ENCODE assay signal across 8 mouse cellular contexts in genomic region chr15:100494647-100495046, GRCm38 (mm10). TPM values are rescaled to one million over a fixed set of nuclear protein-coding genes. Genes with fewer than 3 reads are reported as not detected.
A peak's percentile ranks its signal among the peaks of the same experiment; 100 is the strongest.
DNase-seq lines count a peak whose midpoint lies in the region; ATAC-seq lines count a peak whose summit lies in the region.

No protein-coding gene starts in this region.

- ATAC-seq in embryonic facial prominence, embryonic 14.5 days (ENCODE audit: low read depth), result peak; percentile 85
- peak; percentile 76 for ATAC-seq in intestine, embryonic 15.5 days
- ATAC-seq in megakaryocyte progenitor cell, adult 5-6 weeks (replicated peaks; ENCODE audit: poor library complexity), result peak; percentile 48; the same call in 1 of the 2 replicates
- ATAC-seq in monocyte, adult 5-6 weeks (replicated peaks; ENCODE audit: insufficient number of reproducible peaks, low FRiP score, low TSS enrichment, poor library complexity, severe bottlenecking), result no peak; the same call in 1 of the 2 replicates

- H3K9me3 ChIP-seq in embryonic facial prominence, embryonic 14.5 days (ENCODE audit: control insufficient read depth, low read length), result no peaks in the 10 kb centered on the region
- H3K9me3 ChIP-seq in intestine, embryonic 15.5 days, result no peaks in the 10 kb centered on the region

- peaks cover 38% of the 10 kb centered on the region for H3K4me1 ChIP-seq in embryonic facial prominence, embryonic 14.5 days (ENCODE audit: control insufficient read depth, insufficient read depth, low read length)
- H3K4me1 ChIP-seq in intestine, embryonic 15.5 days (replicated peaks), result peaks cover 23% of the 10 kb centered on the region

- no peaks in the 10 kb centered on the region for H3K36me3 ChIP-seq in embryonic facial prominence, embryonic 14.5 days (ENCODE audit: control insufficient read depth, insufficient read depth, low read length)
- no peaks in the 10 kb centered on the region for H3K36me3 ChIP-seq in intestine, embryonic 15.5 days

- peak; percentile 36 for DNase-seq in layer of hippocampus, adult 11-12 months (ENCODE audit: low spot score)
- no peak for DNase-seq in layer of hippocampus, postnatal 25 days (ENCODE audit: extremely low spot score in 1 of 2, low spot score in 1 of 2)
- peak; percentile 76 for DNase-seq in R1 (ENCODE audit: low read depth, low spot score)
- DNase-seq in embryonic facial prominence, embryonic 14.5 days (ENCODE audit: low spot score), result peak; percentile 79
- no peak for DNase-seq in ovary, postnatal 14 days (ENCODE audit: low spot score)

- WGBS in embryonic facial prominence, embryonic 14.5 days, result 2% methylated on average over 26 of the region's 29 CpGs
- under 1% methylated on average over 27 of the region's 29 CpGs for WGBS in intestine, embryonic 15.5 days

- H3K4me3 ChIP-seq in embryonic facial prominence, embryonic 14.5 days (ENCODE audit: low read depth, low read length), result peak overlapping the region; percentile 90
- peak overlapping the region; percentile 88 for H3K4me3 ChIP-seq in intestine, embryonic 15.5 days (replicated peaks)

- H3K9ac ChIP-seq in embryonic facial prominence, embryonic 14.5 days (ENCODE audit: low read depth, low read length), result peak overlapping the region; percentile 93
- H3K9ac ChIP-seq in intestine, embryonic 15.5 days, result peak overlapping the region; percentile 94

- H3K4me2 ChIP-seq in embryonic facial prominence, embryonic 14.5 days (ENCODE audit: low read depth, low read length), result peak overlapping the region; percentile 94
- peak overlapping the region; percentile 91 for H3K4me2 ChIP-seq in intestine, embryonic 15.5 days (replicated peaks)

- no peaks in the 10 kb centered on the region for H3K27me3 ChIP-seq in embryonic facial prominence, embryonic 14.5 days (replicated peaks; ENCODE audit: control insufficient read depth, insufficient read depth, low read length)
- H3K27me3 ChIP-seq in intestine, embryonic 15.5 days (replicated peaks), result no peaks in the 10 kb centered on the region

- peak overlapping the region; percentile 94 for H3K27ac ChIP-seq in embryonic facial prominence, embryonic 14.5 days (replicated peaks; ENCODE audit: low read depth, low read length)
- H3K27ac ChIP-seq in intestine, embryonic 15.5 days, result peak overlapping the region; percentile 92

RNA-seq across cellular contexts. Expression of gene Csrnp2, which starts 0.6 kb away (rescaled TPM):
- total RNA-seq in layer of hippocampus, postnatal 25 days (2021), result 10 to 100 TPM; 27.0 to 27.9 TPM
- polyA plus RNA-seq in embryonic facial prominence, embryonic 14.5 days (2014; fragmentation: Nextera tagmentation; extraction: Ambion mirVana), result 15.5 and 17.3 TPM in 2 replicates
- 7.7 and 8.7 TPM in 2 replicates for polyA plus RNA-seq in intestine, embryonic 15.5 days (2015; fragmentation: Nextera tagmentation; extraction: Ambion mirVana)
- 1.5 and 1.6 TPM in 2 replicates for total RNA-seq in megakaryocyte progenitor cell, adult 5-6 weeks (2015)
- 1.7 and 2.7 TPM in 2 replicates for total RNA-seq in megakaryocyte progenitor cell, adult 5-6 weeks (2017)
- total RNA-seq in monocyte, adult 5-6 weeks (2017), result 3.4 to 4.2 TPM (median 3.6 TPM) in 3 replicates

RNA-seq across cellular contexts. Expression of gene Letmd1, which starts 25.8 kb away (rescaled TPM):
- total RNA-seq in layer of hippocampus, postnatal 25 days (2021), result 10 to 100 TPM; 56.9 to 58.5 TPM
- polyA plus RNA-seq in embryonic facial prominence, embryonic 14.5 days (2014; fragmentation: Nextera tagmentation; extraction: Ambion mirVana), result 26.6 and 30.4 TPM in 2 replicates
- 31.2 and 32.9 TPM in 2 replicates for polyA plus RNA-seq in intestine, embryonic 15.5 days (2015; fragmentation: Nextera tagmentation; extraction: Ambion mirVana)
- 35.7 and 37.2 TPM in 2 replicates for total RNA-seq in megakaryocyte progenitor cell, adult 5-6 weeks (2015)
- total RNA-seq in megakaryocyte progenitor cell, adult 5-6 weeks (2017), result 22.0 and 22.2 TPM in 2 replicates
- 12.8 to 20.7 TPM (median 13.0 TPM) in 3 replicates for total RNA-seq in monocyte, adult 5-6 weeks (2017)

RNA-seq across cellular contexts. Expression of gene Tfcp2, which starts 57.2 kb away (rescaled TPM):
- 10 to 100 TPM; 26.9 to 29.0 TPM for total RNA-seq in layer of hippocampus, postnatal 25 days (2021)
- 17.4 and 22.6 TPM in 2 replicates for polyA plus RNA-seq in embryonic facial prominence, embryonic 14.5 days (2014; fragmentation: Nextera tagmentation; extraction: Ambion mirVana)
- polyA plus RNA-seq in intestine, embryonic 15.5 days (2015; fragmentation: Nextera tagmentation; extraction: Ambion mirVana), result 15.5 and 16.2 TPM in 2 replicates
- 4.7 and 5.8 TPM in 2 replicates for total RNA-seq in megakaryocyte progenitor cell, adult 5-6 weeks (2015)
- total RNA-seq in megakaryocyte progenitor cell, adult 5-6 weeks (2017), result 6.0 and 9.2 TPM in 2 replicates
- 4.9 to 13.8 TPM (median 10.3 TPM) in 3 replicates for total RNA-seq in monocyte, adult 5-6 weeks (2017)

Comparison
In these comparisons a context has a peak if more than half of its experiments do, and no peak if none do; other contexts are left out.
1. DNase-seq: peak in layer of hippocampus, adult 11-12 months (single experiment), R1 (single experiment) and embryonic facial prominence, embryonic 14.5 days (single experiment); none in layer of hippocampus, postnatal 25 days (0 of 2) and ovary, postnatal 14 days (single experiment).